Mouse (Mus musculus): Measurements from ENCODE around the gene Tcte1.

The Tcte1 gene

GRCm38 (mm10) chr17:45517135-45517534, 6.1 kb upstream of the Tcte1 start:
- Histone ChIP-seq H3K4me3 (replicated peaks; ENCODE audit: low read length) (no peak overlapping the region; the same call in 1 of the 2 replicates), H3K36me3 (ENCODE audit: insufficient read depth, low read length) (peaks cover 78% of the 10 kb centered on the region), H3K9me3 (ENCODE audit: low read length) (no peaks in the 10 kb centered on the region), H3K4me1 (replicated peaks; ENCODE audit: low read depth, low read length) (peaks cover 70% of the 10 kb centered on the region), H3K27me3 (ENCODE audit: insufficient read depth, low read length) (no peaks in the 10 kb centered on the region)
- TF ChIP-seq CTCF (conservative IDR thresholded peaks at IDR 0.05; ENCODE audit: low read length) (no peak), NANOG (IDR thresholded peaks at IDR 0.05; ENCODE audit: borderline replicate concordance, low read length) (no peak), POU5F1 (IDR thresholded peaks at IDR 0.05; ENCODE audit: borderline replicate concordance, low read length) (no peak)

GRCm38 (mm10) chr17:45517549-45518215, 5.6 kb upstream of the Tcte1 start:
- Histone ChIP-seq H3K9me3 (ENCODE audit: low read length) (no peaks in the 10 kb centered on the region), H3K4me3 (replicated peaks; ENCODE audit: low read length) (0 out of 2 replicates have a peak overlapping the region, but pooled peaks have one; percentile 4), H3K4me1 (replicated peaks; ENCODE audit: low read depth, low read length) (peaks cover 75% of the 10 kb centered on the region), H3K36me3 (ENCODE audit: insufficient read depth, low read length) (peaks cover 78% of the 10 kb centered on the region), H3K27me3 (ENCODE audit: insufficient read depth, low read length) (no peaks in the 10 kb centered on the region)
- TF ChIP-seq POU5F1 (IDR thresholded peaks at IDR 0.05; ENCODE audit: borderline replicate concordance, low read length) (no peak), CTCF (conservative IDR thresholded peaks at IDR 0.05; ENCODE audit: low read length) (no peak), NANOG (IDR thresholded peaks at IDR 0.05; ENCODE audit: borderline replicate concordance, low read length) (no peak)

GRCm38 (mm10) chr17:45518766-45519475, 4.3 kb upstream of the Tcte1 start:
- Histone ChIP-seq H3K36me3 (ENCODE audit: insufficient read depth, low read length) (peaks cover 67% of the 10 kb centered on the region), H3K4me1 (replicated peaks; ENCODE audit: low read depth, low read length) (peaks cover 85% of the 10 kb centered on the region), H3K9me3 (ENCODE audit: low read length) (no peaks in the 10 kb centered on the region), H3K4me3 (replicated peaks; ENCODE audit: low read length) (no peak overlapping the region), H3K27me3 (ENCODE audit: insufficient read depth, low read length) (peaks cover 3% of the 10 kb centered on the region)
- TF ChIP-seq NANOG (IDR thresholded peaks at IDR 0.05; ENCODE audit: borderline replicate concordance, low read length): no peak
- TF ChIP-seq POU5F1 (IDR thresholded peaks at IDR 0.05; ENCODE audit: borderline replicate concordance, low read length): no peak
- TF ChIP-seq CTCF (conservative IDR thresholded peaks at IDR 0.05; ENCODE audit: low read length): no peak

GRCm38 (mm10) chr17:45520136-45520535, 3.1 kb upstream of the Tcte1 start:
- Histone ChIP-seq H3K4me3 (replicated peaks; ENCODE audit: low read length) (no peak overlapping the region), H3K9me3 (ENCODE audit: low read length) (no peaks in the 10 kb centered on the region), H3K27me3 (ENCODE audit: insufficient read depth, low read length) (peaks cover 14% of the 10 kb centered on the region), H3K36me3 (ENCODE audit: insufficient read depth, low read length) (peaks cover 59% of the 10 kb centered on the region), H3K4me1 (replicated peaks; ENCODE audit: low read depth, low read length) (peaks cover 79% of the 10 kb centered on the region)
- TF ChIP-seq NANOG (IDR thresholded peaks at IDR 0.05; ENCODE audit: borderline replicate concordance, low read length) (no peak), POU5F1 (IDR thresholded peaks at IDR 0.05; ENCODE audit: borderline replicate concordance, low read length) (no peak), CTCF (conservative IDR thresholded peaks at IDR 0.05; ENCODE audit: low read length) (no peak)

- TF ChIP-seq POU5F1 (IDR thresholded peaks at IDR 0.05; ENCODE audit: borderline replicate concordance, low read length): no peak
- no peak for TF ChIP-seq CTCF (conservative IDR thresholded peaks at IDR 0.05; ENCODE audit: low read length)
- TF ChIP-seq NANOG (IDR thresholded peaks at IDR 0.05; ENCODE audit: borderline replicate concordance, low read length): no peak
- no peak overlapping the region for H3K4me3 ChIP-seq (replicated peaks; ENCODE audit: low read length)
- no peaks in the 10 kb centered on the region for H3K9me3 ChIP-seq (ENCODE audit: low read length)
Observed at GRCm38 (mm10) chr17:45524961-45525360, 1.7 kb downstream of the Tcte1 start.

GRCm38 (mm10) chr17:45526571-45526970, 3.3 kb downstream of the Tcte1 start:
- TF ChIP-seq CTCF (conservative IDR thresholded peaks at IDR 0.05; ENCODE audit: low read length) (no peak), POU5F1 (IDR thresholded peaks at IDR 0.05; ENCODE audit: borderline replicate concordance, low read length) (no peak), NANOG (IDR thresholded peaks at IDR 0.05; ENCODE audit: borderline replicate concordance, low read length) (no peak)
- peaks cover under 1% of the 10 kb centered on the region for H3K36me3 ChIP-seq (ENCODE audit: insufficient read depth, low read length)
- peaks cover 60% of the 10 kb centered on the region for H3K4me1 ChIP-seq (replicated peaks; ENCODE audit: low read depth, low read length)

More at GRCm38 (mm10) chr17:45524961-45525360, 1.7 kb downstream of the Tcte1 start:
- H3K27me3 ChIP-seq (ENCODE audit: insufficient read depth, low read length): peaks cover 21% of the 10 kb centered on the region
- H3K36me3 ChIP-seq (ENCODE audit: insufficient read depth, low read length): peaks cover 16% of the 10 kb centered on the region
- peaks cover 58% of the 10 kb centered on the region for H3K4me1 ChIP-seq (replicated peaks; ENCODE audit: low read depth, low read length)

GRCm38 (mm10) chr17:45530346-45530782, 7.1 kb downstream of the Tcte1 start:
- Histone ChIP-seq H3K27me3 (ENCODE audit: insufficient read depth, low read length) (peaks cover 52% of the 10 kb centered on the region), H3K4me3 (replicated peaks; ENCODE audit: low read length) (peak overlapping the region; percentile 51), H3K9me3 (ENCODE audit: low read length) (no peaks in the 10 kb centered on the region), H3K36me3 (ENCODE audit: insufficient read depth, low read length) (no peaks in the 10 kb centered on the region), H3K4me1 (replicated peaks; ENCODE audit: low read depth, low read length) (peaks cover 45% of the 10 kb centered on the region)
- TF ChIP-seq CTCF (conservative IDR thresholded peaks at IDR 0.05; ENCODE audit: low read length) (no peak), NANOG (IDR thresholded peaks at IDR 0.05; ENCODE audit: borderline replicate concordance, low read length) (no peak), POU5F1 (IDR thresholded peaks at IDR 0.05; ENCODE audit: borderline replicate concordance, low read length) (no peak)

More at GRCm38 (mm10) chr17:45526571-45526970, 3.3 kb downstream of the Tcte1 start:
- H3K27me3 ChIP-seq (ENCODE audit: insufficient read depth, low read length): peaks cover 29% of the 10 kb centered on the region
- peak overlapping the region; percentile 63 for H3K4me3 ChIP-seq (replicated peaks; ENCODE audit: low read length)
- H3K9me3 ChIP-seq (ENCODE audit: low read length): no peaks in the 10 kb centered on the region

- peaks cover 35% of the 10 kb centered on the region for H3K4me1 ChIP-seq (replicated peaks; ENCODE audit: low read depth, low read length)
- H3K36me3 ChIP-seq (ENCODE audit: insufficient read depth, low read length): no peaks in the 10 kb centered on the region
- no peaks in the 10 kb centered on the region for H3K9me3 ChIP-seq (ENCODE audit: low read length)
- H3K4me3 ChIP-seq (replicated peaks; ENCODE audit: low read length): no peak overlapping the region
- peaks cover 74% of the 10 kb centered on the region for H3K27me3 ChIP-seq (ENCODE audit: insufficient read depth, low read length)
- TF ChIP-seq POU5F1 (IDR thresholded peaks at IDR 0.05; ENCODE audit: borderline replicate concordance, low read length): no peak
- TF ChIP-seq NANOG (IDR thresholded peaks at IDR 0.05; ENCODE audit: borderline replicate concordance, low read length): no peak
- TF ChIP-seq CTCF (conservative IDR thresholded peaks at IDR 0.05; ENCODE audit: low read length): no peak
Observed at GRCm38 (mm10) chr17:45532896-45533295, 9.7 kb downstream of the Tcte1 start.

All from E14TG2a.4 (cell line).